ENCODE assay signal across 8 mouse cellular contexts in genomic region chrX:152352553-152353153, GRCm38 (mm10). TPM values are rescaled to one million over a fixed set of nuclear protein-coding genes. Genes with fewer than 3 reads are reported as not detected.
DNase-seq lines count a peak whose midpoint lies in the region; ATAC-seq and TF ChIP-seq lines count a peak whose summit lies in the region.

No protein-coding gene starts in this region.

- H3K27me3 ChIP-seq in embryonic facial prominence, embryonic 10.5 days (replicated peaks; ENCODE audit: low read depth, poor library complexity, severe bottlenecking): peaks cover 96% of the 10 kb centered on the region
- H3K27me3 ChIP-seq in hindbrain, postnatal 0 days (ENCODE audit: insufficient read depth, low read length): no peaks in the 10 kb centered on the region
- H3K27me3 ChIP-seq in liver, embryonic 14.5 days (ENCODE audit: control insufficient read depth, insufficient read depth, low read length): no peaks in the 10 kb centered on the region

- H3K4me1 ChIP-seq in embryonic facial prominence, embryonic 10.5 days: no peaks in the 10 kb centered on the region
- no peaks in the 10 kb centered on the region for H3K4me1 ChIP-seq in hindbrain, postnatal 0 days (ENCODE audit: insufficient read depth, low read length)
- no peaks in the 10 kb centered on the region for H3K4me1 ChIP-seq in liver, embryonic 14.5 days (replicated peaks; ENCODE audit: control insufficient read depth in 2 of 2, insufficient read depth in 2 of 2, low read length in 1 of 2)

- no peaks in the 10 kb centered on the region for H3K9me3 ChIP-seq in embryonic facial prominence, embryonic 10.5 days
- H3K9me3 ChIP-seq in hindbrain, postnatal 0 days (ENCODE audit: low read length): no peaks in the 10 kb centered on the region
- H3K9me3 ChIP-seq in liver, embryonic 14.5 days (ENCODE audit: control insufficient read depth, low read length): no peaks in the 10 kb centered on the region

- no peaks in the 10 kb centered on the region for H3K36me3 ChIP-seq in embryonic facial prominence, embryonic 10.5 days (replicated peaks)
- no peaks in the 10 kb centered on the region for H3K36me3 ChIP-seq in hindbrain, postnatal 0 days (ENCODE audit: insufficient read depth, low read length)
- no peaks in the 10 kb centered on the region for H3K36me3 ChIP-seq in liver, embryonic 14.5 days (replicated peaks; ENCODE audit: control insufficient read depth, insufficient read depth, low read depth)

- H3K27ac ChIP-seq in embryonic facial prominence, embryonic 10.5 days (replicated peaks): no peak overlapping the region
- no peak overlapping the region for H3K27ac ChIP-seq in hindbrain, postnatal 0 days
- H3K27ac ChIP-seq in liver, embryonic 14.5 days: no peak overlapping the region

- H3K4me2 ChIP-seq in hindbrain, postnatal 0 days (ENCODE audit: low read depth, low read length): no peak overlapping the region
- no peak overlapping the region for H3K4me2 ChIP-seq in liver, embryonic 14.5 days (ENCODE audit: low read depth)

- H3K4me3 ChIP-seq in embryonic facial prominence, embryonic 10.5 days: no peak overlapping the region
- H3K4me3 ChIP-seq in hindbrain, postnatal 0 days (ENCODE audit: low read length): no peak overlapping the region
- H3K4me3 ChIP-seq in liver, embryonic 14.5 days (ENCODE audit: insufficient read depth in 1 of 2, low read depth in 2 of 2, low read length in 2 of 2): no peak overlapping the region

- no peak overlapping the region for H3K9ac ChIP-seq in hindbrain, postnatal 0 days (replicated peaks; ENCODE audit: low read length)
- no peak overlapping the region for H3K9ac ChIP-seq in liver, embryonic 14.5 days (replicated peaks)

- peak; percentile 86 for ATAC-seq in hindbrain, postnatal 0 days
- peak; percentile 56; the same call in 1 of the 2 replicates for ATAC-seq in liver, embryonic 14.5 days (ENCODE audit: insufficient read depth)

- TF ChIP-seq CTCF in hindbrain, postnatal 0 days (IDR thresholded peaks at IDR 0.05; ENCODE audit: low read depth): peak; percentile 63
- TF ChIP-seq CTCF in liver, embryonic 14.5 days (IDR thresholded peaks at IDR 0.05; ENCODE audit: low read depth): peak; percentile 69

- 28% methylated on average over 5 of the region's 5 CpGs for WGBS in embryonic facial prominence, embryonic 10.5 days
- WGBS in hindbrain, postnatal 0 days: 32% methylated on average over 5 of the region's 5 CpGs
- WGBS in liver, embryonic 14.5 days (ENCODE audit: insufficient replicate concordance): 7% methylated on average over 5 of the region's 5 CpGs

- TF ChIP-seq EP300 in liver, embryonic 14.5 days (IDR thresholded peaks at IDR 0.05; ENCODE audit: low read depth): no peak

- peak; percentile 11 to 18 for DNase-seq in adrenal gland, postnatal 36 days
- no peak for DNase-seq in adrenal gland, postnatal 25 days
- peak; percentile 42 for DNase-seq in Muller cell, postnatal 12 days (ENCODE audit: inconsistent ontology term)
- DNase-seq in embryonic facial prominence, embryonic 10.5 days (ENCODE audit: low spot score): peak; percentile 32
- peak; percentile 76 for DNase-seq in hindbrain, postnatal 0 days (ENCODE audit: low spot score)
- peak; percentile 28 to 50 (median 34) for DNase-seq in liver, embryonic 14.5 days (ENCODE audit: low read depth in 3 of 3, low spot score in 3 of 3)
- peak; percentile 15 for DNase-seq in neural tube, embryonic 10.5 days (ENCODE audit: extremely low spot score, low spot score)
- DNase-seq in urinary bladder, adult 2 months (ENCODE audit: low spot score): no peak

RNA-seq across cellular contexts. Expression of gene Tspyl2, which starts 10.4 kb away (rescaled TPM):
- 10 to 100 TPM; 43.3 to 53.9 TPM for total RNA-seq in adrenal gland, postnatal 36 days (2021)
- 51.6 and 55.0 TPM in 2 replicates for total RNA-seq in adrenal gland, postnatal 25 days (2021)
- polyA plus RNA-seq in embryonic facial prominence, embryonic 10.5 days (2016; fragmentation: Nextera tagmentation; extraction: Ambion mirVana): 30.6 and 33.4 TPM in 2 replicates
- 21.3 and 27.4 TPM in 2 replicates for total RNA-seq in hindbrain, postnatal 0 days (2014; rRNA removed)
- 46.4 and 52.0 TPM in 2 replicates for polyA plus RNA-seq in hindbrain, postnatal 0 days (2015; fragmentation: Nextera tagmentation; extraction: Ambion mirVana)
- polyA plus RNA-seq in liver, embryonic 14.5 days (2012; rRNA removed): 6.4 and 10.6 TPM in 2 replicates
- 3.1 and 4.1 TPM in 2 replicates for polyA plus RNA-seq in liver, embryonic 14.5 days (2014; fragmentation: Nextera tagmentation; extraction: Ambion mirVana)
- 61.4 and 72.4 TPM in 2 replicates for polyA plus RNA-seq in urinary bladder, adult 2 months (2012; rRNA removed)

RNA-seq across cellular contexts. Expression of gene Gpr173, which starts 15.9 kb away (rescaled TPM):
- 1 to 10 TPM; 2.0 TPM for total RNA-seq in adrenal gland, postnatal 36 days (2021)
- 2.2 and 2.8 TPM in 2 replicates for total RNA-seq in adrenal gland, postnatal 25 days (2021)
- polyA plus RNA-seq in embryonic facial prominence, embryonic 10.5 days (2016; fragmentation: Nextera tagmentation; extraction: Ambion mirVana): 4.2 and 4.9 TPM in 2 replicates
- 28.6 and 30.1 TPM in 2 replicates for total RNA-seq in hindbrain, postnatal 0 days (2014; rRNA removed)
- 5.4 and 6.8 TPM in 2 replicates for polyA plus RNA-seq in hindbrain, postnatal 0 days (2015; fragmentation: Nextera tagmentation; extraction: Ambion mirVana)
- 0.15 and 0.20 TPM in 2 replicates for polyA plus RNA-seq in liver, embryonic 14.5 days (2012; rRNA removed)
- polyA plus RNA-seq in liver, embryonic 14.5 days (2014; fragmentation: Nextera tagmentation; extraction: Ambion mirVana): 0.10 and 0.25 TPM in 2 replicates
- polyA plus RNA-seq in urinary bladder, adult 2 months (2012; rRNA removed): 4.7 and 4.8 TPM in 2 replicates

RNA-seq across cellular contexts. Expression of gene Kantr, which starts 25.4 kb away (rescaled TPM):
- 1 to 10 TPM; 8.7 to 9.8 TPM for total RNA-seq in adrenal gland, postnatal 36 days (2021)
- 9.5 and 13.4 TPM in 2 replicates for total RNA-seq in adrenal gland, postnatal 25 days (2021)
- polyA plus RNA-seq in embryonic facial prominence, embryonic 10.5 days (2016; fragmentation: Nextera tagmentation; extraction: Ambion mirVana): 20.8 and 22.5 TPM in 2 replicates
- total RNA-seq in hindbrain, postnatal 0 days (2014; rRNA removed): 6.8 and 21.7 TPM in 2 replicates
- polyA plus RNA-seq in hindbrain, postnatal 0 days (2015; fragmentation: Nextera tagmentation; extraction: Ambion mirVana): 21.3 and 22.7 TPM in 2 replicates
- polyA plus RNA-seq in liver, embryonic 14.5 days (2012; rRNA removed): 2.1 and 3.1 TPM in 2 replicates
- 2.0 and 2.6 TPM in 2 replicates for polyA plus RNA-seq in liver, embryonic 14.5 days (2014; fragmentation: Nextera tagmentation; extraction: Ambion mirVana)
- polyA plus RNA-seq in urinary bladder, adult 2 months (2012; rRNA removed): 12.1 and 14.1 TPM in 2 replicates

Comparison
In these comparisons a context has a peak if more than half of its experiments do, and no peak if none do; other contexts are left out.
1. DNase-seq: peak in adrenal gland, postnatal 36 days (2 of 2), Muller cell, postnatal 12 days (single experiment), embryonic facial prominence, embryonic 10.5 days (single experiment), hindbrain, postnatal 0 days (single experiment), liver, embryonic 14.5 days (3 of 3) and neural tube, embryonic 10.5 days (single experiment); none in adrenal gland, postnatal 25 days (single experiment) and urinary bladder, adult 2 months (single experiment).